Mouse (Mus musculus) embryonic facial prominence, embryonic 15.5 days (tissue): ENCODE data around the gene Krt7. TPM values are rescaled to one million over a fixed set of nuclear protein-coding genes. Genes with fewer than 3 reads are reported as not detected.
A peak's percentile ranks its signal among the peaks of the same experiment; 100 is the strongest.

Experiments used
- microRNA counts: library from miRNA; unstranded; fragments of <30 nt; microRNA quantifications from one replicate; lab custom pipeline; 2016
- microRNA-seq: library from miRNA; unstranded; fragments of <30 nt; microRNA quantifications from one replicate; pipeline ENCODE4, GENCODE M21; 2016; ENCODE audit warnings: borderline number of aligned reads
- polyA plus RNA-seq: library from polyadenylated mRNA; unstranded; fragments of >200 nt; fragmentation: Nextera tagmentation; extraction: Ambion mirVana; gene quantifications from 2 replicates; pipeline ENCODE4 v1.2.1, GENCODE M21; 2015

Gene Krt7
- polyA plus RNA-seq, 1 experiment from 2014 or later, result 93.4 TPM

MicroRNA genes within 50 kb of the gene (microRNA counts, 519-probe panel; counts per million panel counts)
- microRNA mmu-miR-1941-3p (lab: Ali Mortazavi, UCI), result 1,781 counts per million, percentile 25 among the panel's probes with 10 or more counts
- microRNA mmu-miR-1941-5p (lab: Ali Mortazavi, UCI), result not detected

Small RNA genes lying within 50 kb of the gene (microRNA-seq; reads per million reads assigned to microRNA genes)
- 5.3 reads per million, percentile 21 among the genes with 10 or more reads in this experiment for gene Mir1941

Other genes starting within 250 kb of the Krt7 start
- gene Acvr1b, start 237.0 kb upstream of the Krt7 start, polyA plus RNA-seq, result 10.5 and 11.4 TPM in 2 replicates
- gene Grasp, start 186.9 kb upstream of the Krt7 start, polyA plus RNA-seq, result 11.4 and 15.1 TPM in 2 replicates
- 16.0 and 16.4 TPM in 2 replicates for gene Nr4a1, start 156.8 kb upstream of the Krt7 start, polyA plus RNA-seq
- 69.9 and 71.9 TPM in 2 replicates for gene Atg101, start 126.8 kb upstream of the Krt7 start, polyA plus RNA-seq
- 1.3 and 1.5 TPM in 2 replicates for gene 6030408B16Rik, start 117.8 kb upstream of the Krt7 start, polyA plus RNA-seq
- gene Krt80, start 40.9 kb upstream of the Krt7 start, polyA plus RNA-seq, result 26.9 and 33.5 TPM in 2 replicates
- 5.5 and 11.0 TPM in 2 replicates for gene Krt87, start 27.8 kb downstream of the Krt7 start, polyA plus RNA-seq
- gene Krt88, start 36.7 kb downstream of the Krt7 start, polyA plus RNA-seq, result not detected in 2 replicates
- 4.2 and 10.2 TPM in 2 replicates for gene Krt81, start 52.7 kb downstream of the Krt7 start, polyA plus RNA-seq
- 2.1 and 5.3 TPM in 2 replicates for gene Krt86, start 62.4 kb downstream of the Krt7 start, polyA plus RNA-seq
- gene Krt83, start 80.5 kb downstream of the Krt7 start, polyA plus RNA-seq, result 5.6 and 16.5 TPM in 2 replicates
- gene Gm49425, start 106.2 kb downstream of the Krt7 start, polyA plus RNA-seq, result 8.5 and 16.4 TPM in 2 replicates
- 0.07 and 0.28 TPM in 2 replicates for gene Krt84, start 121.8 kb downstream of the Krt7 start, polyA plus RNA-seq
- 2.1 and 2.8 TPM in 2 replicates for gene Krt82, start 139.6 kb downstream of the Krt7 start, polyA plus RNA-seq
- 2.4 and 2.6 TPM in 2 replicates for gene Krt90, start 151.9 kb downstream of the Krt7 start, polyA plus RNA-seq
- 8.8 and 13.7 TPM in 2 replicates for gene Krt75, start 162.9 kb downstream of the Krt7 start, polyA plus RNA-seq
- gene Gm5414, start 217.1 kb downstream of the Krt7 start, polyA plus RNA-seq, result not detected in 2 replicates
- not detected in 2 replicates for gene Gm5478, start 236.3 kb downstream of the Krt7 start, polyA plus RNA-seq